Mouse (Mus musculus) heart, adult 2 months (tissue): ENCODE measurements around the gene Rpl9-ps6.

Experiments used
- CTCF ChIP-seq: fragments of 200-600 bp; IDR thresholded peaks from 2 replicates; pipeline ENCODE4 v1.8.1; 2022; ENCODE audit warnings: antibody characterized with exemption, mild to moderate bottlenecking, moderate library complexity
- POLR2A ChIP-seq: fragments of 200-500 bp; IDR thresholded peaks from 2 replicates; pipeline ENCODE4 v1.6.1; 2011; ENCODE audit warnings: mild to moderate bottlenecking, low read depth, low read length, control low read depth; ENCODE audit not compliant: insufficient read depth

GRCm38 (mm10) chr19:32492339-32492738, 26.0 kb upstream of the Rpl9-ps6 start:
- TF ChIP-seq POLR2A (no peak), CTCF (peak; percentile 18; the same call in 1 of the 2 replicates)
